Mouse (Mus musculus) C2C12 (cell line): ENCODE measurements around the gene Foxp1.

Source experiments
- CEBPB ChIP-seq: IDR thresholded peaks from one replicate; pipeline ENCODE4 v1.6.1; 2011; ENCODE audit warnings: low read depth, mild to moderate bottlenecking, control low read depth, moderate library complexity
- CTCF ChIP-seq: IDR thresholded peaks from one replicate; pipeline ENCODE4 v1.5.1; 2011; ENCODE audit not compliant: control insufficient read depth, insufficient read depth, insufficient read length
- MYOD1 ChIP-seq: IDR thresholded peaks from one replicate; pipeline ENCODE4 v1.6.1; 2011; ENCODE audit warnings: low read depth; ENCODE audit not compliant: control insufficient read depth, insufficient read length

GRCm38 (mm10) chr6:99096105-99096775 lies 426.3 kb downstream of the Foxp1 start:
- TF ChIP-seq CTCF (no peak), CEBPB (no peak), MYOD1 (no peak)
